Mouse (Mus musculus) embryonic facial prominence, embryonic 14.5 days (tissue): ENCODE measurements at regions not wholly inside any gene's neighbourhood (a gene's known extent, or its start where the extent isn't known, plus 50 kb on each side); places are given as distances from the start of the nearest gene placed in this dataset.
A peak's percentile ranks its signal among the peaks of the same experiment; 100 is the strongest.

ENCODE experiments used
- ATAC-seq: fragments of 200-750 bp; cut with Nextera tagmentation; 2 replicates; pipeline ENCODE4 v1.8.0; 2017; ENCODE audit warnings: low read depth, moderate number of reproducible peaks, moderate TSS enrichment
- DNase-seq: peaks from one replicate; pipeline ENCODE4 v3.0.0-alpha.2; 2015; ENCODE audit warnings: low spot score
- H3K27ac ChIP-seq: fragments of 300-500 bp; sonication (generic); replicated peaks from 2 replicates; pipeline ENCODE4 v1.5.1; 2014; ENCODE audit warnings: low read depth, mild to moderate bottlenecking, low read length, moderate library complexity
- H3K27me3 ChIP-seq: fragments of 300-500 bp; sonication (generic); replicated peaks from 2 replicates; pipeline ENCODE4 v1.6.1; 2014; ENCODE audit warnings: low read length; ENCODE audit not compliant: control insufficient read depth, insufficient read depth
- H3K36me3 ChIP-seq: fragments of 300-500 bp; sonication (generic); 2 replicates; pipeline ENCODE4 v1.6.1; 2014; ENCODE audit warnings: low read length, mixed read lengths; ENCODE audit not compliant: control insufficient read depth, insufficient read depth
- H3K4me1 ChIP-seq: fragments of 300-500 bp; sonication (generic); 2 replicates; pipeline ENCODE4 v1.6.1; 2014; ENCODE audit warnings: antibody characterized with exemption, low read length; ENCODE audit not compliant: control insufficient read depth, insufficient read depth
- H3K4me2 ChIP-seq: fragments of 300-500 bp; sonication (generic); 2 replicates; pipeline ENCODE4 v1.6.1; 2014; ENCODE audit warnings: low read depth, mild to moderate bottlenecking, low read length, moderate library complexity, mixed read lengths
- H3K4me3 ChIP-seq: fragments of 300-500 bp; sonication (generic); 2 replicates; pipeline ENCODE4 v1.5.1; 2014; ENCODE audit warnings: low read depth, mild to moderate bottlenecking, low read length
- H3K9ac ChIP-seq: fragments of 300-500 bp; sonication (generic); 2 replicates; pipeline ENCODE4 v1.6.1; 2014; ENCODE audit warnings: low read depth, mild to moderate bottlenecking, low read length, moderate library complexity, mixed read lengths
- H3K9me3 ChIP-seq: fragments of 300-500 bp; sonication (generic); 2 replicates; pipeline ENCODE4 v1.6.1; 2016; ENCODE audit warnings: low read length; ENCODE audit not compliant: control insufficient read depth
- WGBS: fragments of 180-500 bp; shearing (Covaris S2); extraction: QIAGEN DNeasy Blood & Tissue Kit; methylation state at CpG from one replicate; pipeline ENCODE4 v1.1.7; 2014; 5-methylcytosine and 5-hydroxymethylcytosine counted together

- no peak overlapping the region for H3K4me3 ChIP-seq
- WGBS: 18% methylated on average over 1 of the region's 1 CpGs
Observed at GRCm38 (mm10) chr5:97330074-97330473, 62.1 kb downstream of the Naa11 start.

GRCm38 (mm10) chr5:97325831-97326230 lies 66.3 kb downstream of the Naa11 start:
- Histone ChIP-seq H3K27ac (no peak overlapping the region), H3K4me3 (no peak overlapping the region), H3K4me2 (no peak overlapping the region), H3K36me3 (no peaks in the 10 kb centered on the region), H3K4me1 (no peaks in the 10 kb centered on the region), H3K27me3 (no peaks in the 10 kb centered on the region), H3K9ac (no peak overlapping the region), H3K9me3 (no peaks in the 10 kb centered on the region)
- ATAC-seq: no peak
- no peak for DNase-seq
- WGBS: 83% methylated on average over 5 of the region's 5 CpGs

More at GRCm38 (mm10) chr5:97330074-97330473, 62.1 kb downstream of the Naa11 start:
- no peaks in the 10 kb centered on the region for H3K9me3 ChIP-seq
- H3K27me3 ChIP-seq: no peaks in the 10 kb centered on the region
- H3K4me1 ChIP-seq: no peaks in the 10 kb centered on the region
- no peak overlapping the region for H3K9ac ChIP-seq
- ATAC-seq (peak; percentile 37), DNase-seq (peak; percentile 86)
- no peak overlapping the region for H3K4me2 ChIP-seq
- H3K27ac ChIP-seq: no peak overlapping the region
- H3K36me3 ChIP-seq: no peaks in the 10 kb centered on the region

GRCm38 (mm10) chr5:97323873-97324272 lies 68.3 kb downstream of the Naa11 start:
- 33% methylated on average over 3 of the region's 3 CpGs for WGBS
- no peak for DNase-seq
- Histone ChIP-seq H3K27ac (no peak overlapping the region), H3K9ac (no peak overlapping the region), H3K27me3 (no peaks in the 10 kb centered on the region), H3K4me3 (no peak overlapping the region), H3K4me2 (no peak overlapping the region), H3K9me3 (no peaks in the 10 kb centered on the region), H3K36me3 (no peaks in the 10 kb centered on the region), H3K4me1 (no peaks in the 10 kb centered on the region)
- ATAC-seq: no peak

GRCm38 (mm10) chr5:97319816-97320487 lies 72.2 kb downstream of the Naa11 start:
- no peak for DNase-seq
- no peaks in the 10 kb centered on the region for H3K27me3 ChIP-seq
- WGBS: 87% methylated on average over 2 of the region's 2 CpGs
- H3K36me3 ChIP-seq: no peaks in the 10 kb centered on the region
- ATAC-seq: no peak
- H3K4me1 ChIP-seq: no peaks in the 10 kb centered on the region
- H3K9ac ChIP-seq: no peak overlapping the region
- no peak overlapping the region for H3K4me3 ChIP-seq
- H3K9me3 ChIP-seq: no peaks in the 10 kb centered on the region
- no peak overlapping the region for H3K4me2 ChIP-seq
- H3K27ac ChIP-seq: no peak overlapping the region

- H3K4me2 ChIP-seq: no peak overlapping the region
- H3K9me3 ChIP-seq: no peaks in the 10 kb centered on the region
- no peak overlapping the region for H3K9ac ChIP-seq
- no peak for DNase-seq
- H3K27ac ChIP-seq: no peak overlapping the region
- H3K4me3 ChIP-seq: no peak overlapping the region
- ATAC-seq: no peak
- H3K36me3 ChIP-seq: no peaks in the 10 kb centered on the region
- no peaks in the 10 kb centered on the region for H3K4me1 ChIP-seq
- H3K27me3 ChIP-seq: no peaks in the 10 kb centered on the region
- 84% methylated on average over 4 of the region's 4 CpGs for WGBS
Observed at GRCm38 (mm10) chr5:97306902-97307301, 85.3 kb downstream of the Naa11 start.

- Histone ChIP-seq H3K4me2 (no peak overlapping the region), H3K4me3 (no peak overlapping the region), H3K9me3 (no peaks in the 10 kb centered on the region), H3K27ac (no peak overlapping the region), H3K36me3 (no peaks in the 10 kb centered on the region), H3K9ac (no peak overlapping the region), H3K27me3 (no peaks in the 10 kb centered on the region), H3K4me1 (no peaks in the 10 kb centered on the region)
- ATAC-seq (no peak), DNase-seq (no peak)
- 55% methylated on average over 4 of the region's 4 CpGs for WGBS
Observed at GRCm38 (mm10) chr5:97304921-97305320, 87.3 kb downstream of the Naa11 start.

- no peak for ATAC-seq
Observed at GRCm38 (mm10) chr5:97301621-97302020, 90.6 kb downstream of the Naa11 start.

GRCm38 (mm10) chr5:97300861-97301260 lies 91.3 kb downstream of the Naa11 start:
- DNase-seq: no peak

More at GRCm38 (mm10) chr5:97301621-97302020, 90.6 kb downstream of the Naa11 start:
- H3K4me3 ChIP-seq: no peak overlapping the region
- no peak overlapping the region for H3K9ac ChIP-seq
- no peaks in the 10 kb centered on the region for H3K27me3 ChIP-seq
- DNase-seq: no peak
- no peaks in the 10 kb centered on the region for H3K4me1 ChIP-seq
- no peaks in the 10 kb centered on the region for H3K9me3 ChIP-seq
- WGBS: 60% methylated on average over 4 of the region's 4 CpGs
- no peaks in the 10 kb centered on the region for H3K36me3 ChIP-seq
- H3K4me2 ChIP-seq: no peak overlapping the region
- no peak overlapping the region for H3K27ac ChIP-seq

More at GRCm38 (mm10) chr5:97300861-97301260, 91.3 kb downstream of the Naa11 start:
- H3K36me3 ChIP-seq: no peaks in the 10 kb centered on the region
- H3K9me3 ChIP-seq: no peaks in the 10 kb centered on the region
- ATAC-seq: 0 out of 2 replicates have a peak, but pooled peaks have one; percentile 33
- H3K9ac ChIP-seq: no peak overlapping the region
- no peak overlapping the region for H3K4me3 ChIP-seq
- no peaks in the 10 kb centered on the region for H3K27me3 ChIP-seq
- no peaks in the 10 kb centered on the region for H3K4me1 ChIP-seq
- H3K27ac ChIP-seq: no peak overlapping the region
- H3K4me2 ChIP-seq: peak overlapping the region; percentile 9; the same call in 1 of the 2 replicates
- WGBS: 38% methylated on average over 5 of the region's 5 CpGs
